Mouse (Mus musculus) gastrocnemius, postnatal 25 days (tissue): ENCODE results near the gene Sorbs2. TPM values are rescaled to one million over a fixed set of nuclear protein-coding genes. Genes with fewer than 3 reads are reported as not detected.
A peak's percentile ranks its signal among the peaks of the same experiment; 100 is the strongest.

ENCODE experiments used
- DNase-seq: peaks from one replicate; pipeline ENCODE4 v3.0.0; 2022
- total RNA-seq, 2 experiments: library from RNA; stranded (reverse); gene quantifications; 1 replicate in 1 of 2; 2 replicates in 1 of 2; pipeline ENCODE4 v1.2.3; 2021

The Sorbs2 gene
- total RNA-seq, 2 experiments from 2014 or later = 21.0 to 21.5 TPM

DNA sequence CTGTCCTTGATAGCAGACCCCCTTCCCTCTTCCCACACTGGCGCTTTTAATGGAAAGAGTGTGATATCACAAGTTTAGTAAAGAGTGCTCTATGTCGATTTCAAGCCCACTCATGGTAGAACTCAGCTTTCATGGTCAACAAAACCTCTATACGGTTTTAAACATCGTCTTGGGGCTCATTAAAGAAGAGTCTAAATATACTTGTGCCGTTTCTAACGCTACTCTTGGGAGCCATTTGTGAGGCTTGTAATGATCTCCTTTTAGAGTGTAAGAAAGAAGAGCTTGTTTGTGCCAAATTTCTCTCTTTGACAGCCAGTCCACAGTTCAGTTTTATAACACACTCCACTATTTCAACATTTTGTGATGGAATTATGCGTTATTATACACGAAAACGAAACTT, 253.0 kb downstream of the Sorbs2 start:
- no peak for DNase-seq

DNA sequence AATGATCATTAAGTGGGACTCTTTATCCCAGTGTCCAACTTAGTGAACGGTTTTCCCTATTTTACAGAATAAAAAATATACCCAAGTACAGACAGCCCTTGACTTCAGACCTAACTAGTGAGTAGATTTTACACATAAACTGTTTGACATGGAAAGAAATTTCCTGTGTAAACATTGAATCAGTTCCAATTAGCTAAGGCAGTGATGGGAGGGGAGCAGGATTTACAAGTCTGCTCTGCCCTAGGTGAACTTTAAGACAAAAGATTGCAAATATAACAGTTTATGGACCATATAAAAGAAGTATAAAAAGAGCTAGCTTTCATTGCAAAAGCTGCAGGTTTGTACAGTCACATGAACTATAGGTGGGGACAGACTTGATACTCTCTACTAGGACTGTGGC, 253.5 kb downstream of the Sorbs2 start:
- DNase-seq = no peak

GRCm38 (mm10) chr8:45762982-45763689, 255.5 kb downstream of the Sorbs2 start:
- no peak for DNase-seq

DNA sequence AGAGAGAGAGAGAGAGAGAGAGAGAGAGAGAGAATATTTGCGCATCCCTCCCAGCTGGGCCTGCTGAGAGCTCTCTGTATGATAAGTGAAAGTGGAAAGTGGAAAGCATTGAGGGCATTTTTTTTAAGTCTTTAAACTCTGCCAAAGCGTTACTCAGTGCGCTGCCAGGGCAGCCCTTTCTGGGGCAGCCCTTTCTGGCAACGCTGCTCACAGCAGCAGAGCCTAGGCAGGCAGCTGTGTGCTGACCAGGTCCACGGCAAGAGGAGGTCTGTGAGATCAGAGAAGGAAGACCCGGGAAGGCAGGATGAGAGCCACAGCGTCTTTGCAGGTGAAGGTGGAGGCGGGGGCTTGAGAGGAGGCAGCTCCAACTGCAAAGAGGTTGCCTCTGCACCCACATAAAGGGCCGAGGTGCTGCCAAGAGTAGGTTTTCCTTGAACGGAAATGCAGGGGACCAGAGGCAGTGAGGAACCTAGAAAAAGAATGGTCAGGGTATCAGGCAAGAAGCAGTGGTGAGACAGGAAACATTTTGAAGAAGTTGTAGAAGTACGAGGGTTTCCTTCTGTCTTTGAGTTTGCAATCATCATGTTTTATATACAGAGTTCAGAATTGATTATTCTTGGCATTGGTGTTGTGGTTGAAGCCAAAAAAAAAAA, 256.2 kb downstream of the Sorbs2 start:
- peak; percentile 18 for DNase-seq

GRCm38 (mm10) chr8:45766138-45766537, 258.6 kb downstream of the Sorbs2 start:
- no peak for DNase-seq

DNA sequence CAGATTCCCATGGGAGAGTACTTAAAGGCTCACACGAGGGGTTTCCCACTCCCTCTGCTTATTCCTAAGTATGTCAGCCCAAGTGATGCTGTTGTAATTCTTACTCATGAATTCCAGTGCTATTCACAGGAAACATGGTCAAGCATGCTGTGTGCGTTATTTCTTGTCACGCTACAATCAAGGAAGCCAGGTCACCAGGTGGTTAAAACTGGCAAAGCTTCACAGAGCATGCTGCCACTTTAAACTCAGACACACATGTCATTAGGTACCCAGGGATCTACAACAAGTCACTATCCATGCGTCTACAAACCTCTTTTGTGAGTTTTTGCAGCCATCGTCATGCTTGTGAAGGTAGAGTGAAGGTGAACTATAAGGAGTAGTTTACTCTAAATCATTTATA, 267.3 kb downstream of the Sorbs2 start:
- no peak for DNase-seq

DNA sequence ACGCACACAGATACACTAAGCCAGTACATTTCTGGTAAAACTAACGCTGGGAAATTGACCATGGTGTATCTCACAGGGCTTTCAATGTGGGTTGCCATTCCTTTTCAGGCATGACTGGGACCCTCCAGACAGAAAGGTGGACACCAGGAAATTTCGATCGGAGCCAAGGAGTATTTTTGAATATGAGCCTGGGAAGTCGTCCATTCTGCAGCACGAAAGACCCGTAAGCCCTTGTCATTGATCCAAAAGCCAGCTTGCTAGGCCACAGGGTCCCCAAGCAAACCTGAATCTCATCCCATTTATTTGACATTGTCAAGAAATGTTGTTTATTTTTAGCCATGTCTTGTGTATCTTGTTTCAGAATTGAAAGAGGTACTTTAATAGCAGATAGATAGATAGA, 267.9 kb downstream of the Sorbs2 start:
- no peak for DNase-seq

- DNase-seq = no peak
These were observed 268.8 kb downstream of the Sorbs2 start for GRCm38 (mm10) chr8:45776366-45776765.

GRCm38 (mm10) chr8:45776977-45777376, 269.4 kb downstream of the Sorbs2 start:
- DNase-seq = no peak

- no peak for DNase-seq
These were observed 273.0 kb downstream of the Sorbs2 start for GRCm38 (mm10) chr8:45780585-45780984.

DNA sequence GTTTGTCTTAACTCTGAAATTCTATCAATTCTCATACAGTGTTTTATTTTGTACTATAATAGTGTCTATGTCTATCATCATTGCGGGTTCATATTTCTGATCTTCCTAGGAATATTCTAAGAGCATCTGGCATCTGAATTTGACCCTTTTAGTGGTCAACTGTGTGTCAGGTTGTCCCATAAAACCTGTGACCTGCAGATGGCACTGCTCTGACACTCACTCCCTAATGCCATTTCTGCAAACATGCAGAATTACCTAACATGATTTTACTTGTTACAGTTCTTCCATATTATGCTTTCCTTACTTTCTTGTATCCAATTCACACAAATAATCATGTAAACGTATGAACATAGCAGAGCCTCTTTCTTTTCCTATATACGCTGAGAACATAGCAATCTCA, 281.0 kb downstream of the Sorbs2 start:
- DNase-seq = no peak

DNA sequence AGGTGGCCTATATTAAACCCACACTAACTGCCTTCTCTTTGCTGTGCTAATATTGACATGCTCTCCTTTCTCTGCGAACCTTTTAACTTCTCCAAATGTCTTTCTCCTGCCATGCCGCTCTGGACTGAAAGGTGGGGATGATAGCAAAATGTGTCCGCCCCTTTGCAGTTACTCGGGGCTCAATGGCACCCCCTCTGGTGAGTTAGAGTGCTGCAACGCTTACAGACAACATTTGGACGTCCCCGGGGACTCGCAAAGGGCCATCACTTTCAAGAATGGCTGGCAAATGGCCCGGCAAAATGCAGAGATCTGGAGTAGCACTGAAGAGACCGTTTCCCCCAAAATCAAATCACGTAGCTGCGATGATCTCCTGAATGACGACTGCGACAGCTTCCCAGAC, 287.3 kb downstream of the Sorbs2 start:
- no peak for DNase-seq

DNA sequence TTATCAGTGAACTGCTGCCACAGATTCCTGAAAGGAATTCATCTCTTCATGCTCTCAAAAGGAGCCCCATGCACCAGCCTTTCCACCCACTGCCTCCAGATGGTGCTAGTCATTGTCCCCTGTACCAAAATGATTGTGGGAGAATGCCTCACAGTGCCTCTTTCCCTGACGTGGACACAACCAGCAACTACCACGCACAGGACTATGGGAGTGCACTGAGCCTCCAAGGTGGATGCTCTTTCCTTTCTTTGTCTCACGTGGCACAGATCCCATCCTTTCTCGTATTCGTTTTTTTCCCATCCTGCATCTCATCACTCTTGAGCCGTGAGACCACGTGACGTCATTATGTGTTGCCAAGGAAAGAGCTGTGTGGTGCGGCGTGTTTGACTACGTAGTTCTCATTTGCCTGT, 288.7 kb downstream of the Sorbs2 start:
- DNase-seq = peak; percentile 18

- DNase-seq = no peak
These were observed 291.9 kb downstream of the Sorbs2 start for GRCm38 (mm10) chr8:45799517-45799916.

DNA sequence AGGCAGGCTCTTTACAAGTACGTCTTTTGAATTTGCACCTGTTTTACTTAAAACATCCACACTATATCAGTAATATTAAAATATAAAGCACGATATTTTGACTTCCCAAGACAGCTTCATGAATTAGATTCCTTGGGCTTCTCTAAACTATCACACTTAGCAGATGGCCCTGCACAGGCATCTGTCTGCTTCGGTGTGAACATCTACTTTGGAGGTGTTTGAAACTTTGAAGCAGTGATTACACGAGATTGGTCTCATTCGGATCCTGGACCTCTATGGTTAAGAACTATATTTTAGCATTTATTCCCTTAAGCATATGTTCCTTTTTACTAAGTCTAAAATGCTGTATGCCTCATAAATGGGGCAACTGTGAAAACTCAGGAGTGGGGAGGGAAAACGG, 301.0 kb downstream of the Sorbs2 start:
- no peak for DNase-seq

DNA sequence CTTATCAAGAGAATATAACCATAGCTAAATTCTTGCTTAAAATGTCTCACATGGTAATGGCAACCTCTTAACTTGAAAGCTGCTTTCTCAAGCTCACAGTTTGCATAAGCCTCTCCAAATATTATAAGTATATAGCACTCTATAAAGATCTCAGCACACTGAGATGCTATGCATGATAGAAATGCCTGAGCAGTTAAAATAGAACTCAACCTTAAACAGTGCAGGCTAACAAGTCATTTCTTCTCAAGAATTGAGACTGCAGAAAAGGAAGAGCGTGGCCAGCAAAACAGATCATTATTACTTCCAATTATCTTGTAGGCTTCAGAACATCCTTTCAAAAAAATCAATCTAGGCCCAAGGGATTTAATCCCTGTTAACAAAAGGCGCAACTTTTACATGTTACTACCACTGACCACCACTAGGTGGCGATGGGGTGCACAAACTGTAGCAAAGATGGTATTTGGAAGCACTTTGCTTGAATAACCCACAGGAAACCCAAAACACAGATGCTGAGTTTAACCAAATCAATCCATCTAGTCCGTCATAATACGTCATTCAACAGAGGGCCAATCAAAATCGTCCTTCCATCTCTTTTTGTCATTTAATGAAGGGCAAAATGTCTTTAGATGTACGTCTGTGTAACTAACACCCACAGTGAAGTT, 309.3 kb downstream of the Sorbs2 start:
- DNase-seq = no peak

DNA sequence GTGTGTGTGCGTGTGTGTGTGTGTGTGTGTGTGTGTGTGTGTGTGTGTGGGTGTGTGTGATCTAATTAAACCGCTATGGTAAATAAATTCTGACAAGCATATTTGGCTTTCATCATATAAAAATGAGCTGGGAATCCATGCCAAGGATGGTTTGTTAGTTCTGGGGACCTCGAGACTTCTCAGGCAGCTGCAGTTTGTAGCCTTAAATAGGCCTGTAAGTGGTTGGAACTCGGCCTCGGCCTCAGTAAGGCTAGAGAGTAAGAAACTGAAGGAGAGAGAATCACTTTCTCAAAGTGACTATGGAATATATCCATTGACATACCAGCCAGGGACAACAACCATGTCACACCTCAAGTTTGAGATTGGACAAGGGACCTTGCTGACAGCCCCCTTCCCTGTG, 314.1 kb downstream of the Sorbs2 start:
- no peak for DNase-seq

GRCm38 (mm10) chr8:45829985-45830548, 322.5 kb downstream of the Sorbs2 start:
- peak; percentile 68 for DNase-seq

DNA sequence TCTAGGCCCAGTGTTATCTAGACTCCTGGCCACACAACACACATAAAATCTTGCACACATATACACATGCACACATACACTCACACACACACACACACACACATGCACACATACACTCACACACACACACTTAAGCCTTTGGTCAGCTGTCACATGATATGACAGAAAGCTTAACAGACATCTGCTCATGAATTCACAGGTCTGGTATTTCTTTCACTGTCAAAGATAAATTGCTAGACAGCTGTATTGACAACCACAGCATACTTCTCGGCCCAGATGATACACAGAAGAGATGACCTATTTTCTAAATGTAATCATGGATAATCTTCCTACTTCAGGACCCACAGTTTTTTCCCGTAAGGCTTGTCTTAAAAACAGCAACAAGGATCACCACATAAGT, 326.3 kb downstream of the Sorbs2 start:
- no peak for DNase-seq

- no peak for DNase-seq
These were observed 335.7 kb downstream of the Sorbs2 start for GRCm38 (mm10) chr8:45843306-45843705.

DNA sequence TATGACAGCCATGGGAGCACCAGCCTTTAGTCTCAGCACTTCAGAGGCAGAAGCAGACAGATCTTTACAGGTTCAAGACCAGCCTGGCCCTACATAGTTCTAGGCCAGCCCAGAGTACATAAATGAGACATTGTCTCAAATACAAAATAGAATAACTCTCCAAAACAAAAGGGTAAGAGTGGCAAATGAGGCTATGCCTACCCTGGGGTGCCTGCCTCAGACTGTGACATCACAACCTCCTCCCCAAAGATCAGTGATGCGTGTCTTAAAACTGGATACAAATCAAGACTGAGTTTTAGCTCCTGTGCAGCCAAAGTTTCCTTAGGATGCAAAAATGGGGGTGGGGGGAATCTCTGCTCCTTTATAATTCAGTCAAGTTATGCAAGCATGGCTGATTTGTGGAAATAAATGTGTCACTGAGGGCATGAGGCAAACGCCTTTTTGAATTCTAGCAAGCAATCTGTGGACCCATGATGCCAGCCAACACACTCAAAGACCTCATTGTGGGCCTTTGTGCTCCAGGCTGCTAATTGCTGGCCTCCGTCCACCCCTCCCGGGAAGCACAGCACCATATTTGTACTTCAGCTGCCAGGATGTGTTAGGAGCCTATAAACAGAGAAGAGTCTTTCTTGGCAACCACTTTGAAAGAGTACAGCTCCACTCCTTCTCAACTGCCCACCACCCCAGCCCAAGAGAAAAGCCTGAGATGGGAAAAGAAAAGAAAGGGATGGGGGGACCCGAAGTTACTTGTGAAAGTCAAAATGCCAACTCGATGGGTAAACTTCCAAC, 336.7 kb downstream of the Sorbs2 start:
- DNase-seq = peak; percentile 23

- DNase-seq = no peak
These were observed 337.4 kb downstream of the Sorbs2 start for GRCm38 (mm10) chr8:45844911-45845481.
